Mouse (Mus musculus) midbrain, embryonic 13.5 days (tissue): ENCODE measurements around the gene Cacna1s. TPM values are rescaled to one million over a fixed set of nuclear protein-coding genes. Genes with fewer than 3 reads are reported as not detected.

ENCODE experiments used
- ATAC-seq: fragments of 200-750 bp; cut with Nextera tagmentation; 2 replicates; pipeline ENCODE4 v1.8.0; 2017; ENCODE audit warnings: mild to moderate bottlenecking, moderate TSS enrichment, moderate library complexity
- H3K27ac ChIP-seq: fragments of 300-500 bp; sonication (generic); 2 replicates; pipeline ENCODE4 v1.5.1; 2015; ENCODE audit warnings: inconsistent platforms, mild to moderate bottlenecking, moderate library complexity
- H3K27me3 ChIP-seq: fragments of 300-500 bp; sonication (generic); 2 replicates; pipeline ENCODE4 v1.6.1; 2015; ENCODE audit warnings: mild to moderate bottlenecking, inconsistent platforms
- H3K36me3 ChIP-seq: fragments of 300-500 bp; sonication (generic); 2 replicates; pipeline ENCODE4 v1.6.1; 2015; ENCODE audit warnings: mild to moderate bottlenecking, inconsistent platforms
- H3K4me1 ChIP-seq: fragments of 300-500 bp; sonication (generic); replicated peaks from 2 replicates; pipeline ENCODE4 v1.6.1; 2015; ENCODE audit warnings: inconsistent platforms
- H3K4me2 ChIP-seq: fragments of 300-500 bp; sonication (generic); replicated peaks from 2 replicates; pipeline ENCODE4 v1.6.1; 2015; ENCODE audit warnings: moderate library complexity, mild to moderate bottlenecking, inconsistent platforms
- H3K4me3 ChIP-seq: fragments of 300-500 bp; sonication (generic); replicated peaks from 2 replicates; pipeline ENCODE4 v1.5.1; 2015; ENCODE audit warnings: mild to moderate bottlenecking, inconsistent platforms
- H3K9ac ChIP-seq: fragments of 300-500 bp; sonication (generic); replicated peaks from 2 replicates; pipeline ENCODE4 v1.6.1; 2015; ENCODE audit warnings: mild to moderate bottlenecking, inconsistent platforms
- H3K9me3 ChIP-seq: fragments of 300-500 bp; sonication (generic); 2 replicates; pipeline ENCODE4 v1.6.1; 2016; ENCODE audit warnings: mild to moderate bottlenecking, inconsistent platforms
- WGBS: fragments of 180-500 bp; shearing (Covaris S2); methylation state at CpG from one replicate; pipeline ENCODE4 v1.1.7; 2015; 5-methylcytosine and 5-hydroxymethylcytosine counted together
- polyA plus RNA-seq: library from polyadenylated mRNA; unstranded; fragments of >200 nt; fragmentation: Nextera tagmentation; extraction: Ambion mirVana; gene quantifications from 2 replicates; pipeline ENCODE4 v1.2.1, GENCODE M21; 2015

Gene Cacna1s
- polyA plus RNA-seq, 1 experiment from 2014 or later = 0.22 TPM

- no peak for ATAC-seq
- Histone ChIP-seq H3K9me3 (no peaks in the 10 kb centered on the region), H3K27me3 (no peaks in the 10 kb centered on the region), H3K27ac (no peak overlapping the region), H3K4me3 (no peak overlapping the region), H3K4me1 (peaks cover 11% of the 10 kb centered on the region), H3K4me2 (no peak overlapping the region), H3K36me3 (no peaks in the 10 kb centered on the region), H3K9ac (no peak overlapping the region)
- WGBS = 89% methylated on average over 8 of the region's 8 CpGs
These were observed 69.5 kb downstream of the Cacna1s start for GRCm38 (mm10) chr1:136122030-136122429.

- no peaks in the 10 kb centered on the region for H3K9me3 ChIP-seq
- H3K27ac ChIP-seq = no peak overlapping the region
- WGBS = 86% methylated on average over 10 of the region's 10 CpGs
- no peaks in the 10 kb centered on the region for H3K36me3 ChIP-seq
- peaks cover 4% of the 10 kb centered on the region; the same call in 1 of the 2 replicates for H3K27me3 ChIP-seq
- H3K4me3 ChIP-seq = no peak overlapping the region
- ATAC-seq = no peak
- peaks cover 13% of the 10 kb centered on the region for H3K4me1 ChIP-seq
- H3K9ac ChIP-seq = no peak overlapping the region
- H3K4me2 ChIP-seq = no peak overlapping the region
These were observed 73.7 kb downstream of the Cacna1s start for GRCm38 (mm10) chr1:136126159-136126765.

- Histone ChIP-seq H3K4me3 (no peak overlapping the region), H3K9me3 (no peaks in the 10 kb centered on the region), H3K27ac (no peak overlapping the region), H3K9ac (no peak overlapping the region), H3K4me2 (no peak overlapping the region), H3K4me1 (peaks cover 13% of the 10 kb centered on the region), H3K36me3 (no peaks in the 10 kb centered on the region), H3K27me3 (peaks cover 4% of the 10 kb centered on the region; the same call in 1 of the 2 replicates)
- 88% methylated on average over 10 of the region's 10 CpGs for WGBS
- no peak for ATAC-seq
These were observed 74.3 kb downstream of the Cacna1s start for GRCm38 (mm10) chr1:136126895-136127294.

- Histone ChIP-seq H3K9ac (no peak overlapping the region), H3K4me2 (no peak overlapping the region), H3K9me3 (no peaks in the 10 kb centered on the region), H3K27me3 (peaks cover 4% of the 10 kb centered on the region; the same call in 1 of the 2 replicates), H3K4me3 (no peak overlapping the region), H3K36me3 (no peaks in the 10 kb centered on the region), H3K27ac (no peak overlapping the region), H3K4me1 (peaks cover 19% of the 10 kb centered on the region)
- no peak for ATAC-seq
- 78% methylated on average over 3 of the region's 3 CpGs for WGBS
These were observed 75.3 kb downstream of the Cacna1s start for GRCm38 (mm10) chr1:136127856-136128255.

GRCm38 (mm10) chr1:136128416-136128815, 75.9 kb downstream of the Cacna1s start:
- H3K4me1 ChIP-seq = peaks cover 24% of the 10 kb centered on the region
- no peaks in the 10 kb centered on the region for H3K9me3 ChIP-seq
- no peak overlapping the region for H3K9ac ChIP-seq
- H3K27ac ChIP-seq = no peak overlapping the region
- no peaks in the 10 kb centered on the region for H3K36me3 ChIP-seq
- H3K27me3 ChIP-seq = peaks cover 4% of the 10 kb centered on the region; the same call in 1 of the 2 replicates
- ATAC-seq = no peak
- 73% methylated on average over 5 of the region's 5 CpGs for WGBS
- H3K4me3 ChIP-seq = no peak overlapping the region
- H3K4me2 ChIP-seq = no peak overlapping the region

GRCm38 (mm10) chr1:136128944-136129589, 76.5 kb downstream of the Cacna1s start:
- ATAC-seq = no peak
- H3K9me3 ChIP-seq = no peaks in the 10 kb centered on the region
- no peak overlapping the region for H3K4me2 ChIP-seq
- WGBS = 45% methylated on average over 4 of the region's 4 CpGs
- H3K4me3 ChIP-seq = no peak overlapping the region
- H3K36me3 ChIP-seq = no peaks in the 10 kb centered on the region
- H3K4me1 ChIP-seq = peaks cover 31% of the 10 kb centered on the region
- H3K27ac ChIP-seq = no peak overlapping the region
- H3K27me3 ChIP-seq = peaks cover 4% of the 10 kb centered on the region; the same call in 1 of the 2 replicates
- 0 out of 2 replicates have a peak overlapping the region, but pooled peaks have one; percentile 26 for H3K9ac ChIP-seq

- peak overlapping the region; percentile 42; the same call in 1 of the 2 replicates for H3K9ac ChIP-seq
- H3K4me3 ChIP-seq = peak overlapping the region; percentile 91
- WGBS = 55% methylated on average over 3 of the region's 3 CpGs
These were observed 77.6 kb downstream of the Cacna1s start for GRCm38 (mm10) chr1:136130107-136130506.

DNA sequence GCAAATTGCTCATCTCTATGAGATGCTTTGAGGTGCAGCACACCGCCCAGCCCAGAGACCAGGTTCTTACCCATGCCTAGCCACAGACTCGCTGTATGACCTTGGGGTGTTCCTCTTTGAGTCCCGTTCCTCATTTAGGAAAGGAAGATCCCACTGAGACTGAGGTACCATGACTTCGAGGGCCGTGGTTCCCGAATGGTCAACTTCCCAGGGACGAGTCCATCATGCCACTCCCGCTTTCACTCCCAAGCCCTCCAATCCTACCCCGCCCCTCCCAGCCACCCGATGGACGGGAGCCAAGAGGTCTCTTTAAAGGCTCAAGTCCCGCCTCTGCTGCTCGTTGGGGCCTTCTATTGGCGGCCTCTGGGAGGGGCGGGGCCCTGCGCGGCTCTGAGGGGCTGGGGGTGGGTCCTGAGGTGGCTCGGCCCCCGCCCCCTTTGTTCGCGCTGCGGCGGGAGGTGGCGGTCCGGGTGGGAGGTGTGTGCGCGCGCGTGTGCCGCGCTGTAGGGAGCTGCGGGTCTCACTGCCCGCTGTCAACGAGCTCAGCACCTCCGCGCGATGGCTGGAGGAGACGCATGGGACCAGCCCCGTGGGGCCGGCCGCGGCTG, 78.5 kb downstream of the Cacna1s start, which contains the start of gene Kif21b:
Gene Kif21b, plus strand, starts transcription at position 439 of the 608 bp plus-strand sequence.
- Histone ChIP-seq H3K4me3 (peak within 1 kb of the TSS; percentile 91), H3K27me3 (peaks cover 4% of the 10 kb centered on the region; the same call in 1 of the 2 replicates), H3K4me2 (peak within 1 kb of the TSS; percentile 75), H3K36me3 (no peaks in the 10 kb centered on the region), H3K9me3 (no peaks in the 10 kb centered on the region), H3K27ac (peak within 1 kb of the TSS; percentile 95), H3K9ac (peak within 1 kb of the TSS; percentile 94), H3K4me1 (peaks cover 51% of the 10 kb centered on the region)
- peak; percentile 89 for ATAC-seq
- 1% methylated on average over 33 of the region's 42 CpGs for WGBS

More at GRCm38 (mm10) chr1:136130107-136130506, 77.6 kb downstream of the Cacna1s start:
- Histone ChIP-seq H3K9me3 (no peaks in the 10 kb centered on the region), H3K4me2 (peak overlapping the region; percentile 75), H3K4me1 (peaks cover 41% of the 10 kb centered on the region), H3K27ac (no peak overlapping the region), H3K27me3 (peaks cover 4% of the 10 kb centered on the region; the same call in 1 of the 2 replicates), H3K36me3 (no peaks in the 10 kb centered on the region)
- no peak for ATAC-seq

GRCm38 (mm10) chr1:136131603-136132291, 79.2 kb downstream of the Cacna1s start:
- H3K4me2 ChIP-seq = peak overlapping the region; percentile 75
- H3K4me3 ChIP-seq = peak overlapping the region; percentile 91
- WGBS = 1% methylated on average over 43 of the region's 43 CpGs
- peaks cover 58% of the 10 kb centered on the region for H3K4me1 ChIP-seq
- H3K27ac ChIP-seq = peak overlapping the region; percentile 95
- H3K9ac ChIP-seq = peak overlapping the region; percentile 94
- H3K27me3 ChIP-seq = peaks cover 4% of the 10 kb centered on the region; the same call in 1 of the 2 replicates
- ATAC-seq = peak; percentile 58
- no peaks in the 10 kb centered on the region for H3K36me3 ChIP-seq
- H3K9me3 ChIP-seq = no peaks in the 10 kb centered on the region

GRCm38 (mm10) chr1:136132386-136133201, 80.0 kb downstream of the Cacna1s start:
- peak; percentile 22 for ATAC-seq
- peak overlapping the region; percentile 91 for H3K4me3 ChIP-seq

More at GRCm38 (mm10) chr1:136132386-136133201, 80.0 kb downstream of the Cacna1s start:
- no peaks in the 10 kb centered on the region for H3K36me3 ChIP-seq
- 18% methylated on average over 10 of the region's 10 CpGs for WGBS
- no peaks in the 10 kb centered on the region for H3K9me3 ChIP-seq
- H3K27ac ChIP-seq = peak overlapping the region; percentile 95
- H3K9ac ChIP-seq = peak overlapping the region; percentile 94
- H3K27me3 ChIP-seq = peaks cover 4% of the 10 kb centered on the region; the same call in 1 of the 2 replicates
- peak overlapping the region; percentile 75 for H3K4me2 ChIP-seq
- peaks cover 66% of the 10 kb centered on the region for H3K4me1 ChIP-seq
